Mouse (Mus musculus) small intestine, adult 10 weeks (tissue): ENCODE data around the gene Tekt5. TPM values are rescaled to one million over a fixed set of nuclear protein-coding genes. Genes with fewer than 3 reads are reported as not detected.

Experiments used
- polyA plus RNA-seq: library from polyadenylated mRNA; stranded (reverse); fragments of 350-450 nt; fragmentation: Illumina TruSeq; extraction: RNeasy Lipid Tissue Mini Kit (QIAGEN cat#74804); gene quantifications from one replicate; pipeline ENCODE4 v1.2.3, GENCODE M21; 2014; ENCODE audit warnings: low replicate concordance

The Tekt5 gene
- polyA plus RNA-seq, result not detected

GRCm38 (mm10) chr16:10394699-10395540, at the start of gene Tekt5:
Gene Tekt5, minus strand, starts transcription at chr16:10395490.

DNA sequence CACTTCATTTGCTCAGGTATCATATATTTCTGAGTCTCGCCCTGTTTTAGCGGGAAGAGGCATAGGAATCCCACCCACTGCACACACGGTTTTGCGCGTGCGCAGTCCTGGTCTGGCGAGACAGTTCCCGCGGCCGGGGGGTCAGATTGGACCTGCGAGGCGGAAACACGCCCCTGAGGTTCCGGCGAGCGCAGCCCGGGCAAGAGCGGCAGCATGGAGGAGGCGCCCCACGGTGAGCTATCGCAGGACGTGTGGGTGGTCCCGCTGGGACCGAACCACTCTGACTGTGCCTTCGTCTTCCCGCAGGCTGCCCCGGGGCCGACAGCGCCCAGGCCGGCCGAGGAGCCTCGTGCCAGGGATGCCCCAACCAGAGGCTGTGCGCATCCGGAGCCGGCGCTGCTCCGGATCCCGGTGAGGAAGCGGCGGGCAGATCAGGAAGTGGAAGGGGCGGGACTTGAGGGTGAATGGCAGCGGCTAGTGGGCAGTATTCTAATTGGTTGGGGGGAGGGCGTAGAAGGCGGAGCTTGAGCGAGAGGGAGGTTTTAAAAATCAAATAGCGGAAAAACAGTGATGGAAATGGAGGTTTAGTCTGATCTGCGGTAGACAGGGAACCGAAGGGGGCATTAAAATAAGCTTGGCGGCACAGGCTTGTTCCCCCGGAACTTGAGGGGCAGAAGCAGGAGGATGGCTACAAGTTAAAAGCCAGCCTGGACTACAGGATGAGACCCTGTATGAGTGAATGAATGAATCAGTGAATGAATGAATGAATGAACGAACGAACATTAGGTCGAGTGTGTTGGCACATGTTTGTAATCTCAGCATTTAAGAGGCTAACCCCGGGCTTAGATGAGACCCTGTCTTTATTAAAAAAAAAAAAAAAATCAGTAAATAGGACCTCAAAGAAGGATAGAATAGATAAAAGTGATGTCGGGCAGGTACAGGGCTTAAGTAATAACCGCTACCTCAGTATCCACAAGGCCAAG, 16.8 kb upstream of the Tekt5 start, which contains the start of gene Nubp1:
TSS of gene Nubp1 (plus strand) at position 185 of the 983 bp plus-strand sequence.

GRCm38 (mm10) chr16:10313646-10314088, 81.6 kb downstream of the Tekt5 start, which contains the start of gene Emp2:
Gene Emp2, minus strand, starts transcription at chr16:10313968.

Other genes with a start within 250 kb of the Tekt5 start
- not detected for gene Rpl39l, start 225.3 kb downstream of the Tekt5 start, polyA plus RNA-seq
- gene Atf7ip2, start 202.8 kb downstream of the Tekt5 start, polyA plus RNA-seq, result 2.0 TPM
- 3.8 TPM for gene Emp2, start 81.5 kb downstream of the Tekt5 start, polyA plus RNA-seq
- 3.7 TPM for gene Nubp1, start 16.5 kb upstream of the Tekt5 start, polyA plus RNA-seq
- 1.0 TPM for gene Tvp23a, start 51.9 kb upstream of the Tekt5 start, polyA plus RNA-seq
- 2.9 TPM for gene Ciita, start 84.6 kb upstream of the Tekt5 start, polyA plus RNA-seq
- gene Dexi, start 147.6 kb upstream of the Tekt5 start, polyA plus RNA-seq, result 1.4 TPM
- gene Clec16a, start 149.8 kb upstream of the Tekt5 start, polyA plus RNA-seq, result 12.3 TPM